Mouse (Mus musculus) spleen, adult 12 weeks (tissue): ENCODE results near the gene Aff3.
"Not testable (repeated sequence)": the region's sequence is repeated elsewhere in the genome, so short reads cannot be mapped to it uniquely, and the experiment has no call there.

Experiments
- DNase-seq: peaks from one replicate; pipeline ENCODE4 v3.0.0; 2022; ENCODE audit warnings: low spot score

The Aff3 gene

GRCm38 (mm10) chr1:38436471-38437340 is 228.0 kb downstream of the Aff3 start:
- no peak for DNase-seq

- DNase-seq = not testable (repeated sequence)
These were observed 234.4 kb downstream of the Aff3 start for GRCm38 (mm10) chr1:38430311-38430710.

GRCm38 (mm10) chr1:38428708-38429683 is 235.8 kb downstream of the Aff3 start:
- no peak for DNase-seq

DNA sequence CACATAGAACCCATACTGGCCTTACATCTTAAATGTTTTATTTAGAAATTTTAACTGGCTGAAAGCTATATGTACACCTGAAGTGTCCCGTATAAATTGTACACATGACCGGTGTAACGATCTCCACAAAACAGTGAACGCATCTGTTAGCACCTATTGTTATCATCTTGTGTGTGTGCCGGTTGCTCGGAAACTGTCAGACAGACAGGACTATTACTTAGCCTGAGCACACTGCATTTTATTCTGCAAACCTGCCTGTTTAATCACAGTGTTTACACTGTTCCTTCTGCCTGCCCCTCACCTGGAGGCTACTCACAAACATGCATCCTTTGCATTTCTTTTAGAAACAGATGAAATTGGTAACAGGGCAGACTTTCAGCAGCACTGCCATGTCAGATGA is 241.8 kb downstream of the Aff3 start:
- no peak for DNase-seq

DNA sequence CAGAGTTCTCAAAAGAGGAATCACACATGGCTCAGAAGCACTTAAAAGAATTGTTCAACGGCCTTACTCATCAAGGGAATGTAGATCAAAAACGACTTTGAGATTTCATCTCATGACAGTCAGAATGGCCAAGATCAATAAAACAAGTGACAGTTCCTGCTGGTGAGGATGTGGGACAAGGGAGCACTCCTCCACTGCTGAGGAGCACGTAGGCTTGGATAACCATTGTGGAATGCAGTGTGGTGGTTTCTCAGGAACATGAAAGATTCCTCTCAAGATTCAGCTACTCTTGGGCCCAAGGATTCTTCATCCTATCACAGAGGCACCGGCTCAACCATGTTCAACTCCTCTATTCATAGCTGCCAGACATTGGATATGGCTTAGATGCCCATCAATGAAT is 245.4 kb downstream of the Aff3 start:
- no peak for DNase-seq

- no peak for DNase-seq
These were observed 246.3 kb downstream of the Aff3 start for GRCm38 (mm10) chr1:38418181-38419032.

GRCm38 (mm10) chr1:38417196-38417595 is 247.6 kb downstream of the Aff3 start:
- DNase-seq = no peak

DNA sequence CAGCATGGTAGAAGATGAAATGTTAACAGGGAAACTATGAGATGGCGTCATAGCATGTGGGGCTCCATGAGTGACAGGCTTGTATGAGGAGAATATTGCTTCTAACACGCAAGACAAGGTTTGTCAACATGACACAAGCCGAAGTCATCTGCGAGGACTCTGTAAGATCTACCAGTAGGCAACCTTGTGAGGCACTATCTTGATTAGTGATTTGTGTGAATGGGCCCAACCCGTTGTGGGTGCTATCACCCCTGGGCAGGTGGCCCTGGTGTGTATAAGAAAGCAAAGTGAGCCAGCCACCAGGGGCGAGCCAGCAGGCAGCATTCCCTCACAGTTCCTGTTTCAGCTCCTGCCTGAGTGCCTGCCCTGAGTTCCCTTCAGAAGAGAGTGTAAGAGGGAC is 249.2 kb downstream of the Aff3 start:
- no peak for DNase-seq

GRCm38 (mm10) chr1:38411106-38411505 is 253.6 kb downstream of the Aff3 start:
- no peak for DNase-seq

GRCm38 (mm10) chr1:38410457-38410856 is 254.3 kb downstream of the Aff3 start:
- DNase-seq = no peak

- no peak for DNase-seq
These were observed 256.5 kb downstream of the Aff3 start for GRCm38 (mm10) chr1:38408241-38408640.

- no peak for DNase-seq
These were observed 261.0 kb downstream of the Aff3 start for GRCm38 (mm10) chr1:38403781-38404180.

GRCm38 (mm10) chr1:38401856-38402255 is 262.9 kb downstream of the Aff3 start:
- no peak for DNase-seq

- DNase-seq = no peak
These were observed 265.5 kb downstream of the Aff3 start for GRCm38 (mm10) chr1:38399269-38399668.

- DNase-seq = no peak
These were observed 266.2 kb downstream of the Aff3 start for GRCm38 (mm10) chr1:38398566-38398965.

DNA sequence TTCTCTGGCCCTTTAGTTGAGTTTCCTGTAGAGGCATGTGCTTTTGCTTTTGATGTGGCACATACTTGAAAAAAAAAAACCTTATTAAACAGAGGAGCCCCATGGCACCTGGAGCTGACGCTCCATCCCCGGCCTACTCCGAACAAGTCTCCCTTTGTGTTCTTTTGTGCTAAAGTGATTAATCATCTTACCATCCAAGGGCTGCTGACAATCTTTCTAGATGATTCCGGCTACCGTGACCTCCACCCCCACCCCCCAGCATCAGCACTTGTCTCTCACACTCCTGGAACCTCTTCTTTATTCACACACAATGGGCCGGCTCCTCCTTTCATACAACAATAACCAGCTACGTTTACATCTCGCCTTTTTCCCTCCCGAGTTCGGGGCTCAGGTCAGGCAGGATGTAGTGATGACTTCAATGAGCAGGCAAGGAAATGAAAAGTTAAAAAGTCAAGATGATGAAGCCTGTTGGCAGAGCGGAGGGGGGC is 269.5 kb downstream of the Aff3 start:
- DNase-seq = no peak

DNA sequence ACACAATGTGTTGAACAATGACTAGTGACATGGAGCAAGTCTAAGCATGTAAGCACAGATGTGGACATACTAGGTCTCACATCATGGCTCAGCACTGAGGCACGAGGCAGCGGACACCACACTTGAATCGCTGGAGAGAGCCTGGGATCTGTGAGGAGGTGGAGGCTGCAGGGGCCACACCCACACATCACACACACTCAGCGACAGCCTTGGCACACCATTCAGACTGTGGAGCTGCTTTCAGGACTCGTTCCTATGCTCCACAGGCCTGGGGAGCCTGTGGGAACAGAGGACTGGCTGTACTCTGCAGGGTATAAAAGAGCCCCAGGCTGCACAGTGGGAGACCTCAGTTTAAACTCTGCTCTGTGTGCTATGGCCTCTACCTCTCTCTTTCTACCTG is 270.3 kb downstream of the Aff3 start:
- DNase-seq = no peak

DNA sequence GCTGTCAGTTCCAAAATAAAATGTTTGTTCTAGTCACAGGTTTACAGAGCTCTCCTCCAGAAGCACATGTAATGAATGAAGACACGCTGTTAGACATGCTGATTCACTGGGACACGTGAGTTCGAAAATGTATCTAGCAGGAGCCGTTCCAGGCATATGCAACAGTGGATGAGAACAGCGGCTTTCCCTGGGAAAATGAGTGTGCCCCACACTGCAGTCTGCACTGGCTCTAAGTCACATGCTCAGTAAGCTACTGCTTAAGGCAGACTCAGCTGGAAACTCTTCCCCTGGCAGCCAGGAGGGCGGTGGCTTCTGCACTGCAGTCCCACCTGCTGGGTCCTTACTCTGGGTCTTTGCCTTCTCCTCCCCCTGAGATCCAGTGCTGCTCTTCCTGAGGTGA is 271.2 kb downstream of the Aff3 start:
- no peak for DNase-seq

DNA sequence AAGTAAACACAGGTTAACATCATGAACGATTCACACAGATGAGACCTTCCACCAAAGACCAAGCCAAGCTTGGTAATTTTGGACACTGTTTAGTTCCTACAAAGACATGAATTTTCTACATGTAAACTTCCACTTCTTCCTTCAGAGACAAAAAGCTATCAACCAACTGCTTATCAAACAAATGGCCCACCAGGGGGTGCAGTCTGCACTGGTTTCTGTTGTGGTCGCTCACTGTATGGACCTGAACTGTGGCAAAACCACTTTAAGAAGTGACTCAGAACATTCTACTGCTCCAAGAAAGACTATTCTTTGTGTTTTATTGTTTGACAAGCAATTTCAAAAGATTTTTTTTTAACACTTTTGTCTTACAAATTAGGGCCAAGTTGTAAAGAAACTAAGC is 271.8 kb downstream of the Aff3 start:
- peak; percentile 24 for DNase-seq

- no peak for DNase-seq
These were observed 273.9 kb downstream of the Aff3 start for GRCm38 (mm10) chr1:38390886-38391249.

GRCm38 (mm10) chr1:38390235-38390885 is 274.4 kb downstream of the Aff3 start:
- DNase-seq = no peak
